Mouse (Mus musculus): Measurements from ENCODE around the gene Itm2b.

Gene Itm2b

DNA sequence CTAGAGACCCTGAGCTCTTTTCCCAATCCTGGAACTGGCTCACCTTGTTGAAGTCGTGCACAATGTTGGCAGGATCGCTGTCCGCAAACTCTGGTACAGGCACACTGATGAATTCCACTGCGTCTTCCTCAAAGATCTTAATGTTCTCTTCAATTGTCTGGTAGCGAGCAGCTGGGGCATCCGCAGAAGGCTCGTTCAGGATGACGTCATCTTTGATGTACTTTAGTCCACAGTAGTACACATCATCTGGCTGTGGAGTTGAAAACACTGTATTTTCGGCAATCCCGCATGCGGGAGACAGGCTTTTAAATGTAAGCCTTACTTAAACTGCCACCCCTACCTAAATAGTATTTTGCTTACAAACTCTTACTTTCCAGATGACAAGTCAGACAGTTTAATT, 18.8 kb downstream of the Itm2b start:
- DNase-seq = no peak

- DNase-seq = no peak
These were observed 21.3 kb downstream of the Itm2b start for GRCm38 (mm10) chr14:73363782-73364181.

- no peak for DNase-seq
These were observed 30.4 kb downstream of the Itm2b start for GRCm38 (mm10) chr14:73354700-73355099.

- no peak for DNase-seq
These were observed 34.0 kb downstream of the Itm2b start for GRCm38 (mm10) chr14:73351118-73351517.

DNA sequence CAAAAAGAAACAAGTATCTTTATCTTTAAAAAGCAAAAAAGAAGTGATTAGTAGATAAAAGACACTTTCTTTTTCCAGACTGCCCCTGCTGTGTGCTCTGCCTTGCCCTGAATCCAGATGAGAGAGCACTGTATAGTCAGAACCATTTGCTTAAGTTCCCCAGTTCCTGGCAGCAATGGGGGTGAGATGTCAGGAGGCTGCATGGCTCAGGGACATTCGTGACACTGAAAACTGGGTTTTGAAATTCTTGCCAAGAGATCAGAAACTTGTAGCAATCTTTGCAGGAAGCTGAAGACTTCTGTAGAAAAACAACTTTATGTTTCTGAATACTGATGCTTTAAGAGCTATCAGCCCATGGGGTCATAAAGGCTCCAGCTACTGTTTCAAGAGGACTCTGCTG, 35.1 kb downstream of the Itm2b start:
- no peak for DNase-seq

GRCm38 (mm10) chr14:73349061-73349670, 35.9 kb downstream of the Itm2b start:
- DNase-seq = no peak

DNA sequence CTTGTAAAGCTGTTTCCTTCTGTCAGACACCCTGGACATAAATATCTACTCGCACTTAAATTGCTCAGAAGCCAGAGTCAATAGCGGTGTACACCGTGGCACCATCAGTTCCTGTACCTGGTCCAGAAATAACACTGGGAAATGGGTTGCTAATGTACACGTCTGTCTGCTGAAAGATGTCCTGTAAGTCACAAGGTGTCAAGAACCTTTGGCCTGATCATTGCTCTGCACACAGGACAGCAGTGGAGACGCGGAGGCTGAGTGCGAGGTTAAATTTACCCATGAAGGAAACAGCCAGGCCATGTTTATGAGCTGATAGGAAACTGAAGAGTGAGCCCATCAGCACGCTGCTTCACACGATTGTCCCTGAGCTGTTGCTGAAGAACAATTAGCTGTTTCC, 37.8 kb downstream of the Itm2b start:
- no peak for DNase-seq

DNA sequence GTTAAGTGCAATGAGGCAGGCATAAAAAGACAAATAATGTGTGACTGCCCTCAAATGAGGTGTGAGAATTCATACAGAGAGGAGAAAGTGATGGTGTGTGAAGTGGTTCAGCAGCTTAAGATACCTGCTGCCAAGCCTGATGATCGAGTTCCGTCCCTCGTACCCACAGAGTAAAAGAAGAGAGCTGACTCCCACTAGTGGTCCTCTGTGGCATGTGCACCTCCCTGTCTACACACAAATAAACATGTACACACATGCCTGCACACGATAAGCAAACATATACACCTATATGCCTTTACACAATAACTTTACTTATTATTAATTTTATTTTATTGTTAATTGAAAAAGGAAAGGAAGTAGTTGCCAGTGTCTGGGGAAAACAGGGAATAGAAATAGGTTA, 39.5 kb downstream of the Itm2b start:
- DNase-seq = no peak

- DNase-seq = no peak
These were observed 44.9 kb downstream of the Itm2b start for GRCm38 (mm10) chr14:73340051-73340755.

GRCm38 (mm10) chr14:73339615-73340014, 45.5 kb downstream of the Itm2b start:
- DNase-seq = no peak

GRCm38 (mm10) chr14:73336316-73337080, 48.6 kb downstream of the Itm2b start:
- DNase-seq = no peak

DNA sequence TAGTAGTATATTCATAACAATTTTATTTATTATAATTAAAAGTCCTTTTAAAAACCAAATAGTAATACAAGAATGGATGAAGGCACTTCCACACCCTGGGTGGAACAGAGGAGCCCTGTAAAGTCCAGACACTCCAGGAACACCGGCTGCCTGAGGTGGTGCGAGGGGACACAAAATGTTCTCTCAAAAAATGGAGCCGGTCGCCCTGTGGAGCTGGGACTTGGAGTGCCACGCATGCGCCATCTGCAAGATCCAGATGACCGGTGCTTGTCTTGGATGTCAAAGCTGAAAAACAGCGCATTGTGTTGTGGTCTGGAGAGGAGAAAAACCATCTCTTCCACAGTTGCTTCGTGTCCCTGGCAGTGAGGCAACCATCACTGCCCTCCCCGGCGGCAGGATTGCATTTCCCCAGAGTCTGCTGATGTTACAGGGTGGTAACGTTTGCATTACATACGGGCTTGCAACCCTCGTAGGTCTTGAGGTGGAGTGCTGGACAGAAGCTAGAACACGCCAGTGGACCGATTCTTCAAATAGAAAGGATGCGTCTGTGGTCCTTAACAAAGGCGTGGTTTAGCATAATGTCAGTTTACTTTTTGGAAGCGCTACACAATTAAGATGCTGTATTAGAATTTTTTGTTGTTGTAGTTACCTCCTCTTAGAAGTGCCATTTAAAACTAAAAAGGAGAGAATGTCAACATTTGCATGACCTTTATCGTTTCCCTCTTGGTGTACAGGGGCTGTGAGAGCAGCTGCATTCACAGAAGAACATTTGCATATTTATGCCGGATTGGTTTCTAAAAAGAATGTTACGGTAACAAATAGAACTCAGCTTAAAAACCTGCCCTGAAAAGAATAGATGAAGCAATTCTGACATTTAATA, 49.9 kb downstream of the Itm2b start:
- DNase-seq = no peak

GRCm38 (mm10) chr14:73333880-73334279, 51.2 kb downstream of the Itm2b start:
- DNase-seq = no peak

DNA sequence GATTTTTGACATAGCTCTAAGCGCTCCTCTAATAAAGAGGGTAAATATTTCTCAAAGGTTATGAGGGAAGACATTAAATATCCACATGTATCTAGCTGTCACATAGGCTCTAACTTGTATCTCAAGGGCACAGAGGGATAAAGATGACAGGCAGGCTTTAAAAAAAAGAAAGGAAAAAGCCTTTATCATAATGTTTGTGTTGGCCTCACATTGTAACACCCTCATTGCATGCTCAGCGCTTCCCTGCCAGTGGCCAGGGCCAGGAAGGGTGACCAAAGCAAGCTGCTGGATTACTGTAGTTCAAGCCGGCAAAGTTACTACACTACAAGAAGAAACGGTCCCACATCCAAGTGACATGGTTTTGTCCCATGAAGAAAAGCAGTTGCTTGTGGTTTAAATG, 53.7 kb downstream of the Itm2b start:
- DNase-seq = no peak

GRCm38 (mm10) chr14:73329871-73330270, 55.2 kb downstream of the Itm2b start:
- DNase-seq = no peak

DNA sequence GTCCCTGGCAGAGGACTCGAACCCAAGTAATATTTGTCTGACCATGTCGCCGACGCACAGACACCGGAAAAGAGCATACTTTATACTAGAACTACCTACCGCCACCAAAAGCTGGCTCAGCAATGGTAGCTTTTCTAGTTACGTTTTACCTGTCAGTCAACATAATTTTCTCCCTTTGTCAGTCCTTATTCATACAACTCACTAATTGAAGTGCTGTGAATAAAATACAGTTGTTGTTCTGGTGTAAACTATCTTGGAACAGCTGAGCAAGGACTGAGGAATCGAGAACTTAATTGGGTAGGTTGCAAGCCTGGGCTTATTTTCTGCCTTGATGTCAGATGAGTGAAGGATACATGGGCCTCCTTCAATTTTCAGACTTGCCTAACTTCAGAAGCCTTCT, 58.6 kb downstream of the Itm2b start:
- no peak for DNase-seq

GRCm38 (mm10) chr14:73325456-73326381, 59.4 kb downstream of the Itm2b start, which contains the start of gene Rb1:
Gene Rb1, minus strand, starts transcription at chr14:73325822.
- DNase-seq = peak; percentile 92

GRCm38 (mm10) chr14:73324634-73325455, 60.2 kb downstream of the Itm2b start:
- DNase-seq = peak; percentile 55

- DNase-seq = no peak
These were observed 61.1 kb downstream of the Itm2b start for GRCm38 (mm10) chr14:73323965-73324364.

DNA sequence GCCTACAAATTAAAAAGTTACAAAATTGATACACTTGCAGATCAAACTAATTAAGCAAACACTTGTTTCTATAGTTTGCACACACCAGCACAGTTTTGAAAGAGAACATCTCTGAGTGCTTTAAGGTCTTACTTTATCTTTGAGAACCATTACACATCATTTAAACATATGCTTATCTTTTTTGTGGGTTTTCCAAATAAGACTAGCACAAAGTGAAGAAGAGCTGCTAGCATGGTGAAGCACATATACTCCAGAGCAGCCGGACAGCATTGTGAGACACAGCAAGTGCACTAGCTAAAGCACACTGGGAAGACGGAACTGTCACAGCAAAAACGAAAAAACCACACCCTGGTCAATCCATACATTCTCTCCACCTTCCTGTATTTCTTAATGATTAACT, 62.9 kb downstream of the Itm2b start:
- no peak for DNase-seq

DNA sequence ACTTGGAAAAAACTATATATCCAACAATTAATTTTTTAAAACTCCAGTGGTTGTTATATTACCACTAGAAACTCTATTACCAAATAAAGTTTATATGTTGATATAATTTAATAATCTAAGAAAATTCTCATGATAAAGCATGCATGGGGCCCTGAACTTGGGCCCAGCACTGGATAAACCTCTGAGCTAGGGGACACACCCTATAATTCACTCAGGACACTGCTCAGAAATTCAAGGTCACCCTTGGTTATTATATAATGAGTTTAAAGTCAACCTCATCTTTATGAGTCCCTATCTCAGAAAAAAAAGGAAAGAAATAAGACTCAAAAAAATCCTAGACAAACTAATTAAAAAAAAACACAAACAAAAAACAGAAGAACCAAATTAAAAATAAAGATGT, 68.2 kb downstream of the Itm2b start:
- no peak for DNase-seq

All from retina, postnatal 1 day (tissue).